Mouse (Mus musculus) kidney, adult 2 months (tissue): ENCODE measurements around the gene Ccdc24. TPM values are rescaled to one million over a fixed set of nuclear protein-coding genes. Genes with fewer than 3 reads are reported as not detected.

Source experiments
- DNase-seq: peaks from one replicate; pipeline ENCODE4 v3.0.0; 2021
- H3K27ac ChIP-seq: fragments of 200-500 bp; 2 replicates; pipeline ENCODE4 v1.5.1; 2012; ENCODE audit warnings: low read depth, low read length, control low read depth, inconsistent platforms; ENCODE audit not compliant: insufficient read depth
- H3K27me3 ChIP-seq: fragments of 200-500 bp; replicated peaks from 2 replicates; pipeline ENCODE4 v1.6.1; 2012; ENCODE audit warnings: mild to moderate bottlenecking, moderate library complexity, low read length, inconsistent platforms; ENCODE audit not compliant: control insufficient read depth, insufficient read depth
- H3K36me3 ChIP-seq: fragments of 200-500 bp; 2 replicates; pipeline ENCODE4 v1.6.1; 2012; ENCODE audit warnings: mild to moderate bottlenecking, moderate library complexity, low read length, inconsistent platforms; ENCODE audit not compliant: control insufficient read depth, insufficient read depth
- H3K4me1 ChIP-seq: fragments of 200-500 bp; 2 replicates; pipeline ENCODE4 v1.6.1; 2011; ENCODE audit warnings: low read length; ENCODE audit not compliant: control insufficient read depth, insufficient read depth
- H3K4me3 ChIP-seq: fragments of 200-500 bp; 2 replicates; pipeline ENCODE4 v1.5.1; 2011; ENCODE audit warnings: mild to moderate bottlenecking, low read depth, low read length, control low read depth; ENCODE audit not compliant: insufficient read depth
- CTCF ChIP-seq: fragments of 200-500 bp; conservative IDR thresholded peaks from 2 replicates; pipeline ENCODE4 v1.5.1; 2011; ENCODE audit warnings: low read depth, mild to moderate bottlenecking, control low read depth, low read length, moderate library complexity, mixed read lengths; ENCODE audit not compliant: insufficient read depth, insufficient read length
- POLR2A ChIP-seq: fragments of 200-500 bp; IDR thresholded peaks from one replicate; pipeline ENCODE4 v1.6.1; 2011; ENCODE audit warnings: low read depth, low read length, control low read depth
- WGBS: fragments of 180-500 bp; shearing (Covaris S2); methylation state at CpG from one replicate; pipeline ENCODE4 v1.1.7; 2018; 5-methylcytosine and 5-hydroxymethylcytosine counted together
- polyA plus RNA-seq: library from polyadenylated mRNA; depleted of rRNA; stranded (reverse); fragments of >200 nt; gene quantifications from 2 replicates; pipeline ENCODE4 v1.2.3, GENCODE M21; 2012; rRNA removed

The Ccdc24 gene
- polyA plus RNA-seq, 1 experiment, result 2.9 TPM

DNA sequence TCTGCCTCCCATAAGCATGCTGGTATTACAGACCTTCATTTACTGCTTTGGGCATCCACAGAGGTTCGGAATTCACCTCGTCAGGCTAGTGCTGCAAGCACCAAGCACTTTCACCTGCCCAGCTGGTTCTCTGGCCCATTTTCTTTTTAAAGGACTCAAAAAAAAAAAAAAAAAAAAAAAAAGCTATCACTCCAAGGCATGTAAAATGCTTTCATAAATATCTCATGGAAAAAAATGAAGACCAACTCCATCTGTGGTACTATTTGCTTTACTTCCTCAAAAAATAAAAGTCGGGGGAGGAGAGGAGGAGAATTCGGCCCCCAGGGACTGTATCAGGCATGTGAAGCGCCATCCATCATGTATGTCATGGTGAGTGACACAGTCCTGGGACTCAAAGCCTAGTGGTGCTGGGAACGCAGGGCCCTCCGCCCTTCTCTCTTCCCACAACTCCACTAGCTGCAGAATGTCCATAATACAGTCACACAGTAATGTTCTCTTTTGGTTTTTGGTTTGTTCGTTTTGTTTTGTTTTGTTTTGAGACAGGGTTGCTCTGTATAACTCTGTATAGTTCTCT is 43.7 kb downstream of the Ccdc24 start:
- H3K27ac ChIP-seq, result no peak overlapping the region
- 73% methylated on average over 8 of the region's 8 CpGs for WGBS
- TF ChIP-seq POLR2A (no peak), CTCF (no peak)
- 0 out of 2 replicates have a peak, but pooled peaks cover 2% of the 10 kb centered on the region for H3K4me1 ChIP-seq
- no peaks in the 10 kb centered on the region for H3K36me3 ChIP-seq
- no peaks in the 10 kb centered on the region for H3K27me3 ChIP-seq
- DNase-seq, result no peak
- no peak overlapping the region for H3K4me3 ChIP-seq

DNA sequence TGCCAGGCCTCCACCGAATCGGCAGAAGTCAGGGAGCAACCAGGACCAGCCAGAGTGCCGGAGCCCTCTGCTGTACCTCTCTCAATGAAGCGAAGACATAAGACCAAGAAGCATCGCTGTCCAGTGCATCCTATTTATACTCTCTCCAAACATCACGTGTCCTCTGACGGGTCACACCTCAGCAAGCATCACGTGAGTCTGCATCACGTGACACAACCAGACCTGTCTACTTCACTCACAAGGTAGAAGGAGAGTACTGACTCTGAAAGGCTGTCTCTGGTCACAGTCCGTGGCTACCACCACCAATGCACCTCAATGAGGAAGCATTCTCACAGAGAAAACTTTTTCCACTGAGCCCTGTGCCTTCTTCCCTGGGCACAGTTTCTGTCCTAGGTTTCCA is 54.3 kb downstream of the Ccdc24 start:
- TF ChIP-seq POLR2A (no peak), CTCF (no peak)
- no peaks in the 10 kb centered on the region for H3K36me3 ChIP-seq
- H3K4me1 ChIP-seq, result no peaks in the 10 kb centered on the region
- H3K27ac ChIP-seq, result no peak overlapping the region
- no peak overlapping the region for H3K4me3 ChIP-seq
- no peaks in the 10 kb centered on the region for H3K27me3 ChIP-seq
- whole genome bisulfite sequencing, result 93% methylated on average over 10 of the region's 10 CpGs
- no peak for DNase-seq

DNA sequence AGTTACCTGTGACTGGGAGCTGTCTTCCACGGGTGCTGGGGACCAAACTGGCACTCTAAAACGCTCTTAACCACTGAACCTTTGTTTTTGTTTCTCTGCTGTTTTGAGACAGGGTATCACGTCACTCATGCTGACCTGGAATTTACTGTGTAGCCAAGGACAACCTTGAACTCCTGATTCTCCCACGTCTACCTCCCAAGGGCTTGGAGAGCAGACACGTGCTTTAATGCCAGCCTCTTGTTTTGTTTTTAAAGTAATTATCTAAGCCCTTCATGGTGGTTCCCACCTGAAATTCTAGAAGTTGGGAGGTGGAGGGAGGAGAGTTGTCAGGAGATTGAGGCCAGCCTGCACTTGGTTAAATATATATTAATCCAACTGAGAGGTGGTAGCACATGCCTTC is 55.6 kb downstream of the Ccdc24 start:
- Histone ChIP-seq H3K4me1 (no peaks in the 10 kb centered on the region), H3K27ac (no peak overlapping the region), H3K36me3 (no peaks in the 10 kb centered on the region), H3K4me3 (no peak overlapping the region), H3K27me3 (no peaks in the 10 kb centered on the region)
- TF ChIP-seq CTCF, result no peak
- no peak for TF ChIP-seq POLR2A
- 48% methylated on average over 5 of the region's 5 CpGs for WGBS
- DNase-seq, result no peak

Other genes starting within 250 kb of the Ccdc24 start
- 14.8 and 17.0 TPM in 2 replicates for gene Dmap1, start 190.3 kb downstream of the Ccdc24 start, polyA plus RNA-seq
- gene Gm12845, start 148.1 kb downstream of the Ccdc24 start, polyA plus RNA-seq, result not detected in 2 replicates
- not detected in 2 replicates for gene Klf17, start 106.9 kb downstream of the Ccdc24 start, polyA plus RNA-seq
- 19.2 and 25.7 TPM in 2 replicates for gene Slc6a9, start 38.1 kb downstream of the Ccdc24 start, polyA plus RNA-seq
- 4.9 and 9.8 TPM in 2 replicates for gene B4galt2, start 10.9 kb upstream of the Ccdc24 start, polyA plus RNA-seq
- gene Atp6v0b, start 14.8 kb upstream of the Ccdc24 start, polyA plus RNA-seq, result 768 and 777 TPM in 2 replicates
- gene Dph2, start 19.5 kb upstream of the Ccdc24 start, polyA plus RNA-seq, result 9.4 and 10.1 TPM in 2 replicates
- gene Ipo13, start 42.4 kb upstream of the Ccdc24 start, polyA plus RNA-seq, result 55.5 and 61.0 TPM in 2 replicates
- 1.2 and 1.8 TPM in 2 replicates for gene Artn, start 57.2 kb upstream of the Ccdc24 start, polyA plus RNA-seq